ENCODE assay signal across 31 mouse cellular contexts in genomic region chr16:56229455-56229854, GRCm38 (mm10). TPM values are rescaled to one million over a fixed set of nuclear protein-coding genes. Genes with fewer than 3 reads are reported as not detected.
DNase-seq lines count a peak whose midpoint lies in the region; ATAC-seq and TF ChIP-seq lines count a peak whose summit lies in the region.
"Had no signal": no experiment of that assay in that cellular context is flagged by ENCODE, and none has a peak within 500 bp of the region (broad histone marks: within the 10 kb centered on the region; RNA-seq: fewer than 3 reads in every experiment).

No protein-coding gene starts in this region.

- no peak overlapping the region for H3K9ac ChIP-seq in kidney, postnatal 0 days (ENCODE audit: low read depth, low read length)
- no peak overlapping the region for H3K9ac ChIP-seq in stomach, embryonic 16.5 days (ENCODE audit: low read length)
- H3K9ac ChIP-seq: embryonic facial prominence, embryonic 13.5 days; forebrain, embryonic 12.5 days; forebrain, embryonic 15.5 days; heart, embryonic 13.5 days; hindbrain, embryonic 14.5 days had no signal

- H3K4me1 ChIP-seq in kidney, postnatal 0 days (replicated peaks; ENCODE audit: insufficient read depth, low read length), result no peaks in the 10 kb centered on the region
- no peaks in the 10 kb centered on the region for H3K4me1 ChIP-seq in kidney, adult 2 months (ENCODE audit: control insufficient read depth, insufficient read depth, low read length)
- H3K4me1 ChIP-seq in stomach, embryonic 16.5 days (ENCODE audit: control insufficient read depth, insufficient read depth, low read length), result no peaks in the 10 kb centered on the region
- H3K4me1 ChIP-seq: embryonic facial prominence, embryonic 10.5 days; embryonic facial prominence, embryonic 13.5 days; forebrain, embryonic 12.5 days; forebrain, embryonic 15.5 days; heart, embryonic 10.5 days; heart, embryonic 13.5 days had no signal

- no peak for TF ChIP-seq CTCF in kidney, postnatal 0 days (IDR thresholded peaks at IDR 0.05; ENCODE audit: low read depth)
- no peak for TF ChIP-seq CTCF in kidney, adult 2 months (conservative IDR thresholded peaks at IDR 0.05; ENCODE audit: insufficient read depth, insufficient read length, low read depth, low read length)

- H3K27ac ChIP-seq in kidney, postnatal 0 days, result no peak overlapping the region
- no peak overlapping the region for H3K27ac ChIP-seq in kidney, adult 2 months (ENCODE audit: insufficient read depth, low read depth, low read length)
- no peak overlapping the region for H3K27ac ChIP-seq in stomach, embryonic 16.5 days (ENCODE audit: low read length)
- H3K27ac ChIP-seq: embryonic facial prominence, embryonic 10.5 days; embryonic facial prominence, embryonic 13.5 days; forebrain, embryonic 12.5 days; forebrain, embryonic 15.5 days; heart, adult 2 months; heart, embryonic 10.5 days; heart, embryonic 13.5 days; hindbrain, embryonic 14.5 days had no signal

- H3K9me3 ChIP-seq in kidney, postnatal 0 days (replicated peaks; ENCODE audit: low read length), result no peaks in the 10 kb centered on the region
- H3K9me3 ChIP-seq in stomach, embryonic 16.5 days (replicated peaks; ENCODE audit: control insufficient read depth, low read length), result no peaks in the 10 kb centered on the region
- H3K9me3 ChIP-seq: embryonic facial prominence, embryonic 10.5 days; embryonic facial prominence, embryonic 13.5 days; forebrain, embryonic 12.5 days; forebrain, embryonic 15.5 days; G1E; heart, embryonic 10.5 days; heart, embryonic 13.5 days had no signal

- H3K4me2 ChIP-seq in kidney, postnatal 0 days (ENCODE audit: low read length), result no peak overlapping the region
- no peak overlapping the region for H3K4me2 ChIP-seq in stomach, embryonic 16.5 days (ENCODE audit: low read depth, low read length)
- H3K4me2 ChIP-seq: embryonic facial prominence, embryonic 13.5 days; forebrain, embryonic 12.5 days; forebrain, embryonic 15.5 days; heart, embryonic 13.5 days; hindbrain, embryonic 14.5 days had no signal

- no peak for TF ChIP-seq POLR2A in kidney, adult 2 months (IDR thresholded peaks at IDR 0.05; ENCODE audit: low read depth, low read length)

- H3K27me3 ChIP-seq in kidney, postnatal 0 days (ENCODE audit: insufficient read depth, low read length), result no peaks in the 10 kb centered on the region
- H3K27me3 ChIP-seq in kidney, adult 2 months (replicated peaks; ENCODE audit: control insufficient read depth, insufficient read depth, low read length), result no peaks in the 10 kb centered on the region
- no peaks in the 10 kb centered on the region for H3K27me3 ChIP-seq in stomach, embryonic 16.5 days (ENCODE audit: control insufficient read depth, insufficient read depth, low read length)
- H3K27me3 ChIP-seq: CH12.LX; embryonic facial prominence, embryonic 13.5 days; forebrain, embryonic 12.5 days; forebrain, embryonic 15.5 days; heart, embryonic 13.5 days; Patski had no signal

- no peaks in the 10 kb centered on the region for H3K36me3 ChIP-seq in kidney, postnatal 0 days (ENCODE audit: insufficient read depth, low read length)
- H3K36me3 ChIP-seq in kidney, adult 2 months (ENCODE audit: control insufficient read depth, insufficient read depth, low read length), result no peaks in the 10 kb centered on the region
- no peaks in the 10 kb centered on the region for H3K36me3 ChIP-seq in stomach, embryonic 16.5 days (ENCODE audit: control insufficient read depth, insufficient read depth, low read length)
- H3K36me3 ChIP-seq: embryonic facial prominence, embryonic 10.5 days; forebrain, embryonic 15.5 days; G1E; heart, embryonic 10.5 days had no signal

- DNase-seq in kidney, postnatal 0 days (ENCODE audit: low spot score), result peak; percentile 76
- DNase-seq in kidney, adult 8-10 months, result no peak
- DNase-seq in kidney, postnatal 4 days, result peak; percentile 49 to 56
- no peak for DNase-seq in kidney, adult 2 months
- DNase-seq in adipocyte (ENCODE audit: low spot score), result peak; percentile 7
- DNase-seq in cerebellum, postnatal 4 days (ENCODE audit: low spot score in 2 of 2), result no peak
- DNase-seq: adrenal gland, adult 2 months; adrenal gland, postnatal 14 days; B cell, adult 2 months; cerebellum, adult 11 months; cerebellum, adult 2 months; cerebellum, adult 9-11 months; cerebellum, postnatal 25 days; embryo, embryonic 11 days; gastrocnemius, postnatal 10 days; gastrocnemius, postnatal 36 days; heart, adult 2 months; heart, postnatal 14 days; heart, postnatal 4 days had no signal

- peak; percentile 49; the same call in 1 of the 2 replicates for ATAC-seq in kidney, postnatal 0 days (replicated peaks; ENCODE audit: low FRiP score, low read depth)
- ATAC-seq in stomach, embryonic 16.5 days (ENCODE audit: insufficient read depth, low FRiP score), result peak; percentile 62; the same call in 1 of the 2 replicates
- ATAC-seq: forebrain, embryonic 15.5 days; Patski had no signal

- no peak overlapping the region for H3K4me3 ChIP-seq in kidney, postnatal 0 days (replicated peaks; ENCODE audit: low read depth, low read length)
- H3K4me3 ChIP-seq in kidney, adult 2 months (ENCODE audit: insufficient read depth, low read depth, low read length), result no peak overlapping the region
- H3K4me3 ChIP-seq in stomach, embryonic 16.5 days (replicated peaks; ENCODE audit: low read length), result no peak overlapping the region
- H3K4me3 ChIP-seq: embryonic facial prominence, embryonic 10.5 days; embryonic facial prominence, embryonic 13.5 days; erythroblast, embryonic 14.5 days; forebrain, embryonic 12.5 days; forebrain, embryonic 15.5 days; heart, adult 2 months; heart, embryonic 10.5 days; heart, embryonic 13.5 days had no signal

- 38% methylated on average over 2 of the region's 2 CpGs for WGBS in kidney, postnatal 0 days
- 36% methylated on average over 2 of the region's 2 CpGs for WGBS in kidney, adult 2 months
- WGBS in stomach, embryonic 16.5 days, result 22% methylated on average over 2 of the region's 2 CpGs

RNA-seq across cellular contexts. Expression of gene Impg2, which starts 25.3 kb away (rescaled TPM):
- 0.14 and 0.41 TPM in 2 replicates for polyA plus RNA-seq in kidney, postnatal 0 days (2015; fragmentation: Nextera tagmentation; extraction: Ambion mirVana)
- 0.17 and 0.19 TPM in 2 replicates for polyA plus RNA-seq in kidney, adult 2 months (2012; rRNA removed)
- polyA plus RNA-seq in stomach, embryonic 16.5 days (2015; fragmentation: Nextera tagmentation; extraction: Ambion mirVana), result 0.12 and 0.39 TPM in 2 replicates
- polyA plus RNA-seq: G1E; heart, adult 2 months had no signal

Comparison
In these comparisons a context has a peak if more than half of its experiments do, and no peak if none do; other contexts are left out.
1. DNase-seq: peak in kidney, postnatal 0 days (single experiment), kidney, postnatal 4 days (2 of 2) and adipocyte (single experiment); none in kidney, adult 8-10 months (0 of 2), kidney, adult 2 months (single experiment) and cerebellum, postnatal 4 days (0 of 2).